Mouse (Mus musculus) CH12.LX (cell line): ENCODE results near the gene Wdr95. TPM values are rescaled to one million over a fixed set of nuclear protein-coding genes. Genes with fewer than 3 reads are reported as not detected.

Experiments used
- DNase-seq: peaks from one replicate; pipeline ENCODE4 v3.0.0-alpha.2; 2013; ENCODE audit errors: extremely low read depth
- H3K27ac ChIP-seq: 2 replicates; pipeline ENCODE4 v1.5.1; 2012; ENCODE audit warnings: low read depth, mild to moderate bottlenecking, control low read depth, moderate library complexity; ENCODE audit not compliant: insufficient read depth
- H3K27me3 ChIP-seq: replicated peaks from 2 replicates; pipeline ENCODE3; 2012; ENCODE audit warnings: inconsistent platforms
- H3K36me3 ChIP-seq, 2 experiments: replicated peaks in 1 of 2; 2 replicates each; pipeline versions ENCODE3 to v1.6.1; 2012; ENCODE audit warnings: inconsistent platforms in 1 of 2, low read length in 1 of 2, mild to moderate bottlenecking in 1 of 2, mixed read lengths in 1 of 2, moderate library complexity in 1 of 2; ENCODE audit not compliant: control insufficient read depth in 1 of 2, insufficient read depth in 1 of 2
- H3K4me1 ChIP-seq, 2 experiments: 2 replicates each; pipeline ENCODE4 v1.6.1; 2012; ENCODE audit warnings: inconsistent platforms in 1 of 2, moderate library complexity in 1 of 2; ENCODE audit not compliant: insufficient read depth in 2 of 2, control insufficient read depth in 1 of 2
- H3K4me2 ChIP-seq: 2 replicates; pipeline ENCODE4 v1.6.1; 2012; ENCODE audit warnings: low read depth, mild to moderate bottlenecking, control low read depth; ENCODE audit not compliant: poor library complexity, insufficient read depth, severe bottlenecking
- H3K4me3 ChIP-seq, 3 experiments: fragments of 150-350 bp in 1 of 3; sonication (generic) in 1 of 3; replicated peaks in 1 of 3; 2 replicates each; pipeline versions ENCODE3 to v1.5.1; 2011 to 2012; ENCODE audit warnings: low read depth in 2 of 3, low read length in 2 of 3, mild to moderate bottlenecking in 2 of 3, moderate library complexity in 2 of 3, control low read depth in 1 of 3, improper control_type of control experiment in 1 of 3, inconsistent platforms in 1 of 3, mixed read lengths in 1 of 3; ENCODE audit not compliant: poor library complexity in 1 of 3
- H3K79me2 ChIP-seq: replicated peaks from 2 replicates; pipeline ENCODE4 v1.6.1; 2012; ENCODE audit warnings: mild to moderate bottlenecking, moderate library complexity; ENCODE audit not compliant: control insufficient read depth, poor library complexity, insufficient read depth, severe bottlenecking; ENCODE audit errors: extremely low read depth
- H3K9ac ChIP-seq: 2 replicates; pipeline ENCODE4 v1.6.1; 2012; ENCODE audit warnings: low read depth, mild to moderate bottlenecking, control low read depth, moderate library complexity; ENCODE audit not compliant: insufficient read depth
- H3K9me3 ChIP-seq: replicated peaks from 2 replicates; pipeline ENCODE3; 2012; ENCODE audit warnings: low read length, inconsistent platforms, mixed read lengths
- CHD2 ChIP-seq: IDR thresholded peaks from 2 replicates; pipeline ENCODE4 v1.6.1; 2011; ENCODE audit warnings: low read length, improper control_type of control experiment
- CTCF ChIP-seq, 2 experiments: IDR thresholded peaks in 1 of 2; conservative IDR thresholded peaks in 1 of 2; 2 replicates each; pipeline ENCODE4 v1.5.1; 2011 to 2012; ENCODE audit warnings: low read depth in 2 of 2, low read length in 2 of 2, improper control_type of control experiment in 1 of 2, inconsistent platforms in 1 of 2, mild to moderate bottlenecking in 1 of 2, moderate library complexity in 1 of 2
- ELF1 ChIP-seq: IDR thresholded peaks from 2 replicates; pipeline ENCODE4 v1.6.1; 2014; ENCODE audit warnings: low read depth, mild to moderate bottlenecking, inconsistent platforms, low read length, improper control_type of control experiment
- EP300 ChIP-seq: IDR thresholded peaks from 2 replicates; pipeline ENCODE4 v1.6.1; 2011; ENCODE audit warnings: low read length, improper control_type of control experiment
- ETS1 ChIP-seq: conservative IDR thresholded peaks from 2 replicates; pipeline ENCODE4 v1.6.1; 2012; ENCODE audit warnings: low read depth, mild to moderate bottlenecking, inconsistent platforms, low read length, improper control_type of control experiment, moderate library complexity
- GABPA ChIP-seq: IDR thresholded peaks from 2 replicates; pipeline ENCODE4 v1.6.1; 2012; ENCODE audit warnings: low read depth, low read length, improper control_type of control experiment, inconsistent platforms; ENCODE audit not compliant: insufficient replicate concordance
- HCFC1 ChIP-seq: IDR thresholded peaks from 2 replicates; pipeline ENCODE4 v1.6.1; 2012; ENCODE audit warnings: low read depth, mild to moderate bottlenecking, inconsistent platforms, low read length, improper control_type of control experiment
- IRF4 ChIP-seq: IDR thresholded peaks from 2 replicates; pipeline ENCODE4 v1.6.1; 2014; ENCODE audit warnings: low read depth, mild to moderate bottlenecking, inconsistent platforms, low read length, improper control_type of control experiment
- JUN ChIP-seq: IDR thresholded peaks from 2 replicates; pipeline ENCODE4 v1.6.1; 2011; ENCODE audit warnings: low read depth, mild to moderate bottlenecking, low read length, improper control_type of control experiment, moderate library complexity; ENCODE audit not compliant: insufficient read depth
- KAT2A ChIP-seq: IDR thresholded peaks from 2 replicates; pipeline ENCODE4 v1.6.1; 2012; ENCODE audit warnings: low read length, improper control_type of control experiment, inconsistent platforms; ENCODE audit not compliant: insufficient replicate concordance
- MAFK ChIP-seq: IDR thresholded peaks from 2 replicates; pipeline ENCODE4 v1.6.1; 2011; ENCODE audit warnings: low read length, improper control_type of control experiment; ENCODE audit not compliant: insufficient replicate concordance
- MAX ChIP-seq: IDR thresholded peaks from 2 replicates; pipeline ENCODE4 v1.6.1; 2011; ENCODE audit warnings: low read length, improper control_type of control experiment
- MAZ ChIP-seq: IDR thresholded peaks from 2 replicates; pipeline ENCODE4 v1.6.1; 2012; ENCODE audit warnings: low read depth, mild to moderate bottlenecking, inconsistent platforms, low read length, improper control_type of control experiment, moderate library complexity
- MXI1 ChIP-seq: IDR thresholded peaks from 2 replicates; pipeline ENCODE4 v1.6.1; 2011; ENCODE audit warnings: mild to moderate bottlenecking, low read depth, low read length, improper control_type of control experiment
- MYC ChIP-seq: IDR thresholded peaks from 2 replicates; pipeline ENCODE4 v1.6.1; 2011; ENCODE audit warnings: low read depth, mild to moderate bottlenecking, improper control_type of control experiment, low read length
- NELFE ChIP-seq: IDR thresholded peaks from 2 replicates; pipeline ENCODE4 v1.6.1; 2011; ENCODE audit warnings: low read depth, low read length, improper control_type of control experiment
- NRF1 ChIP-seq: IDR thresholded peaks from 2 replicates; pipeline ENCODE4 v1.6.1; 2014; ENCODE audit warnings: low read depth, mild to moderate bottlenecking, inconsistent platforms, low read length, improper control_type of control experiment, moderate library complexity
- PAX5 ChIP-seq: IDR thresholded peaks from 2 replicates; pipeline ENCODE4 v1.6.1; 2012; ENCODE audit warnings: low read length, inconsistent platforms, mixed read lengths
- SIN3A ChIP-seq: IDR thresholded peaks from 2 replicates; pipeline ENCODE4 v1.6.1; 2012; ENCODE audit warnings: low read length, improper control_type of control experiment, inconsistent platforms
- TBP ChIP-seq: conservative IDR thresholded peaks from 2 replicates; pipeline ENCODE4 v1.6.1; 2011; ENCODE audit warnings: low read depth, low read length, improper control_type of control experiment
- TCF12 ChIP-seq: IDR thresholded peaks from 2 replicates; pipeline ENCODE4 v1.6.1; 2014; ENCODE audit warnings: low read depth, mild to moderate bottlenecking, inconsistent platforms, low read length, improper control_type of control experiment
- UBTF ChIP-seq: IDR thresholded peaks from 2 replicates; pipeline ENCODE4 v1.6.1; 2012; ENCODE audit warnings: low read depth, mild to moderate bottlenecking, inconsistent platforms, low read length, improper control_type of control experiment, moderate library complexity
- USF1 ChIP-seq: IDR thresholded peaks from 2 replicates; pipeline ENCODE4 v1.6.1; 2014; ENCODE audit warnings: low read depth, mild to moderate bottlenecking, inconsistent platforms, low read length, improper control_type of control experiment
- USF2 ChIP-seq: conservative IDR thresholded peaks from 2 replicates; pipeline ENCODE4 v1.6.1; 2011; ENCODE audit warnings: low read depth, low read length, improper control_type of control experiment
- ZKSCAN1 ChIP-seq: IDR thresholded peaks from 2 replicates; pipeline ENCODE4 v1.6.1; 2012; ENCODE audit warnings: low read depth, inconsistent platforms, low read length, improper control_type of control experiment, borderline replicate concordance
- ZMIZ1 ChIP-seq: IDR thresholded peaks from 2 replicates; pipeline ENCODE4 v1.6.1; 2012; ENCODE audit warnings: low read depth, mild to moderate bottlenecking, inconsistent platforms, low read length, improper control_type of control experiment
- ZNF384 ChIP-seq: IDR thresholded peaks from 2 replicates; pipeline ENCODE4 v1.6.1; 2012; ENCODE audit warnings: low read depth, low read length, improper control_type of control experiment, inconsistent platforms
- dilution Hi-C: fragments of 300-500 bp; cut with MboI; formaldehyde crosslinking; loops from 2 replicates; pipeline ENCODE4 v1.14.3; 2020; ENCODE audit warnings: low sequenced_read_pairs; ENCODE audit not compliant: extremely low pct_unique_long_range_greater_than_20kb, extremely low pct_ligation_motif_present
- in situ Hi-C: fragments of 300-500 bp; cut with MboI; formaldehyde crosslinking; loops from 3 replicates; pipeline ENCODE4 v1.14.3; 2019; ENCODE audit warnings: low sequenced_read_pairs, low pct_ligation_motif_present, low pct_unique_long_range_greater_than_20kb, mixed read lengths
- polyA plus RNA-seq: library from polyadenylated mRNA; unstranded; fragments of >175 nt; gene quantifications from 2 replicates; pipeline ENCODE4 v1.2.1, GENCODE M21; 2012; ENCODE audit warnings: low read depth; ENCODE audit not compliant: insufficient read length
- total RNA-seq, 2 experiments: library from RNA; depleted of rRNA; stranded (reverse); fragments of 300-350 nt in 1 of 2; fragments of >200 nt in 1 of 2; gene quantifications; 2 replicates each; pipeline ENCODE4 v1.2.3; 2012 to 2014

The Wdr95 gene
- total and polyA plus RNA-seq, 3 experiments = not detected

DNA sequence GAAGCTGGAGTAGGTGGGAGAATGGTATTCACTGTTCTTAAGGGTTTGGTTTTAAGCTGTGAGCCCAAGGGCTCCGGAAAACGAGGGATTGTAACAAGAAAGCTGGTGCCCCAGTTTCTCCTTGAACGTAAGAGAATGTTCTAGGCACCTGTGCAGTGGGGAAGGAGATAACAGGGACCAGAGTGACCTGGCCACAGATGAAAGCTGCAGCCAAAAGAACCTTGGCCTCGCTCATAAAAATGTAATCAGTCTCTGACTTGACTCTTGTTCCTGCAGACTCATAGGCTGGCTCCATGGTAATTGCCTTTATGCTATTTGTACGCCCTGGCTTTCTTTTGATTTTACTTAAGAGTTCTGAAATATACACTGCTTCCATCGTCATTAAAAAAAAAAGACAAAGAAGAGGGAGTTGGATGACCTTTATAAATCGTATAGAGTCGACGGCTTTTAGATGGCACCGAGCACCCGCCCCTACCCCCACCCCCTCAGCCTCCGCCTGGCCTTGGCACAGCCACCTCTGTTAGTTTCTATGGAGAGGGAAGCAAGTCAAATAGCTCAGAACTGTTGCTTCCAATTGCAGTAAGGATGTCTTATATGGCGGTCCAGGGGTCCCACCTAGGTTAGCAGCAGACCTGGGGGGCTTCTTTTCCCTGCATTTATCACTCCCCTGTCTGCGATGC is 121.2 kb downstream of the Wdr95 start:
- H3K36me3 ChIP-seq = peaks cover 0 to 13% of the 10 kb centered on the region in 2 experiments
- H3K4me3 ChIP-seq = no peak overlapping the region
- H3K4me1 ChIP-seq = peaks cover 0 to 11% of the 10 kb centered on the region in 2 experiments; a peak in 1 of 4 replicates
- no peaks in the 10 kb centered on the region for H3K27me3 ChIP-seq
- TF ChIP-seq MAFK (no peak), CHD2 (no peak), GABPA (no peak), JUN (no peak), MAX (no peak), NRF1 (no peak), NELFE (no peak), MAZ (no peak), TBP (no peak), ETS1 (no peak), UBTF (no peak), MYC (no peak), KAT2A (no peak), PAX5 (no peak), TCF12 (no peak), IRF4 (no peak), USF1 (no peak), HCFC1 (no peak), ZNF384 (no peak), ELF1 (no peak)
- H3K4me2 ChIP-seq = no peak overlapping the region
- H3K27ac ChIP-seq = no peak overlapping the region
- dilution Hi-C loops = no loop called here
- no peak overlapping the region for H3K9ac ChIP-seq
- H3K9me3 ChIP-seq = peaks cover 7% of the 10 kb centered on the region
- no peaks in the 10 kb centered on the region for H3K79me2 ChIP-seq
- no peak for DNase-seq
- in situ Hi-C loops = no loop called here

DNA sequence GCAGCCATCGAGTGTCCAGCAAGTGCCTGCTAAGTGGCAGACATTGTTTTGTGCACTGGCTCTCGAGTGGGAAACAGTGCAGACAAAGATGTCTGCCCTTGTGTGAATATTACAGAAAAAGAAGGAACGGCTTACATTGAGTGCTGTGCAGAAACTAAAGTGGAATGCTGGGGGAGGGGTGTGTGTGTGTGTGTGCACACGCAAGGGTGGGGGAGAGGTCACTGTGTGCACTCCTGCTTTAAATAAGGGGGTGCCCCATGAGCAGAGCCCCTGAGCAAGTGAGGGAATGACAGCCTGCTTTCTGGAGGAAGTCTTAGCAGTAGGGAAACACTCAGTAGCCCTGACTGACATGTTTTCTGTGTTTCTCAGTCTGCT is 121.7 kb downstream of the Wdr95 start:
- H3K4me2 ChIP-seq = no peak overlapping the region
- DNase-seq = no peak
- no peak overlapping the region for H3K9ac ChIP-seq

More for the DNA sequence above, 121.7 kb downstream of the Wdr95 start:
- Histone ChIP-seq H3K4me1 (peaks cover 0 to 9% of the 10 kb centered on the region in 2 experiments; a peak in 1 of 4 replicates), H3K36me3 (peaks cover 0 to 12% of the 10 kb centered on the region in 2 experiments), H3K27me3 (no peaks in the 10 kb centered on the region), H3K4me3 (no peak overlapping the region), H3K27ac (no peak overlapping the region), H3K79me2 (no peaks in the 10 kb centered on the region), H3K9me3 (peaks cover 7% of the 10 kb centered on the region)
- in situ Hi-C loops = no loop called here
- TF ChIP-seq ZNF384 (no peak), ZKSCAN1 (no peak), EP300 (no peak), ZMIZ1 (no peak), ELF1 (no peak), USF2 (no peak), IRF4 (no peak), KAT2A (no peak), TBP (no peak), MXI1 (no peak), MAX (no peak), CTCF (conservative IDR thresholded peaks at IDR 0.05 in 1 of 2, IDR thresholded peaks at IDR 0.05 in 1 of 2; ENCODE audit: low read depth in 2 of 2, low read length in 2 of 2) (no peak), TCF12 (no peak), MAZ (no peak), ETS1 (no peak), JUN (no peak), SIN3A (no peak)
- dilution Hi-C loops = no loop called here
